Mouse (Mus musculus) cortical plate, adult 2 months (tissue): Measurements from ENCODE around the gene Gpnmb.

Source experiments
- CTCF ChIP-seq: fragments of 200-500 bp; IDR thresholded peaks from 2 replicates; pipeline ENCODE4 v1.5.1; 2011; ENCODE audit warnings: mild to moderate bottlenecking, control low read depth, low read length; ENCODE audit not compliant: insufficient read depth; ENCODE audit errors: extremely low read depth
- POLR2A ChIP-seq: fragments of 200-500 bp; IDR thresholded peaks from 2 replicates; pipeline ENCODE4 v1.6.1; 2011; ENCODE audit warnings: mild to moderate bottlenecking, low read length, control low read depth; ENCODE audit not compliant: insufficient read depth; ENCODE audit errors: extremely low read depth

GRCm38 (mm10) chr6:49036275-49037267 lies at the start of gene Gpnmb:
- TF ChIP-seq POLR2A: no peak
- no peak for TF ChIP-seq CTCF
